Mouse (Mus musculus) lung, postnatal 25 days (tissue): ENCODE measurements around the gene Six6.

Experiments used
- DNase-seq: peaks from one replicate; pipeline ENCODE4 v3.0.0; 2022; ENCODE audit warnings: low spot score

Gene Six6

DNA sequence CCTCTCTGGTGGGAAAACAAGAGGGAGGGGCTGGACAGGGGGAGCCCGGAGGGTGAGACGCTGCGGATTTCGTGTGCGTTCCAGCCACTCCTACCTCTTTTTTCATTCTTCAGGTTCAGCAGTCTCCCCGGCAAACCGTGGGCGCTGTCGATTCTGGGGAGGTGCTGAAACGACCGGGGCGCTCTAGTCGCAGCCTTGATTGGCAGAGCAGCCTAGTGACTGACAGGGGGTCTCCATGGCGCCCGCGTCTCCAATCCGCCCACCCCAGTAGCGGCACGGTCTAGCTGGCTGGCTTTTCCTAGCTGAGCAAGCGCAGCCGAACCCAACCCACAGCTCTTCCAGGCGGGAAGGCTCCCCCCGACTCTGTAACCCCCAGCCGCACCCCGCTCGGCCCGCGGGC is at the start of gene Six6:
TSS of gene Six6 (plus strand) at position 277 of the 400 bp plus-strand sequence.
- DNase-seq: no peak

DNA sequence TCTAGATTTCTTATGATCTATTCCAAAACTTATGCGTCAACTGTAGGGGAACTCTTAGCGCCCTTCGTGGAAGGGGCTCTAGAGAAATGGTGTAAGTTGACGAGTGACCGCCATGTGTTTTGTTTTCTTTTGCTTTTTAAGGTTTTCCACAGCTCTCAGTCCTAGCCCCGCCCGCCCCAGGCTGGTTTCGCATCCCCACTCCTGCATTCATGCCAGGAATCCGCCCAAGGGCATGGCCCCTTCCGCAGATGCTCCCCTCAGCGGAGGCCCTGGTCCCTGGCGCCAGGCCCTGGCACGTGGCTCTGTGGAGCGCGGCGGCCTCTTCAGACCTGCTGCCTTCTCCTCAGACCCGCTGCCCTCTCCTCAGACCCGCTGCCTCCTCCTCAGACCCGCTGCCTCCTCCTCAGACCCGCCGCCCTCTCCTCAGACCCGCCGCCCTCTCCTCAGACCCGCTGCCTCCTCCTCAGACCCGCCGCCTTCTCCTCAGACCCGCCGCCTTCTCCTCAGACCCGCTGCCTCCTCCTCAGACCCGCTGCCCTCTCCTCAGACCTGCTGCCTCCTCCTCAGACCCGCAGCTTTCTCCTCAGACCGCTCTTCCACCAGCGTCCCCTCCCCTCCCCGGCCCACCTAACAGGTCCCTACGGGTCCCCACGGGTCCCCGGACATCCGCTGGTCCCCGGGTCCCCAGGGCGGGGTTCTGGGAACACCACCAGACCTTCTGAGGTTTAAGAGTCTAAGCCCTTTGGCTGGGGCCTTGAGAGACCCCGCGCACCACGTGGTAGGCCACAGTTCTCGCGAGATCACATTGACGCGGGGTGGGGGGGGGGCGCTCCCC is 22.3 kb upstream of the Six6 start:
- no peak for DNase-seq

GRCm38 (mm10) chr12:72936751-72937150 is 2.9 kb upstream of the Six6 start:
- no peak for DNase-seq

DNA sequence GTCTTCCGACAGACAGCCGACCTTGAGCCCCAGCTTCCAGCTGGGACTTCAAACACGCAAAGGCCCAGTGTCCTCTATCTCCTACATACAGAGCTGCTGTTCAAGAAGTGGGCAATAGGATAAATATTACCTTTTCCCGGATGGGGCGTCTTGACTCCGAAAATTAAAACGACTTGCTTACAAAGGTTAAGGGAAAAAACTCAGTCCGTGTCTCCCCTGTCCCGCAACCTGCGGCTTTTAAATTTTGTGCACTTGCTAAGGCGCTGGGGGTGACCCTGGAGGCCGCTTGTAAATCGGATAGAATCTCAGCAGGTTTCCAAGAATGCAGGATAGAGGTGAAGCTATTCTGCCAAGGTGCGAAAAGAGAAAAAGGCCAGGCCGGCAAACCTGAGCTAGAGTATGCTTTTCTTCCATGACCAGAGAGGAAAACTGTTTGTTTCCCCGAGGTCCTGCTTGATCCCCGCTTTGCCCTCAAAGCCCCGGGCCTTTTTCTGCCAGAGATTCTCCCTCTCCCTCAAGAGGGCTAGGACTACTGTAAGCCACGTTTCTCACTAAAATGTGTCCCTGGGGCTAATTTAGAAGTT is 2.1 kb upstream of the Six6 start:
- no peak for DNase-seq

DNA sequence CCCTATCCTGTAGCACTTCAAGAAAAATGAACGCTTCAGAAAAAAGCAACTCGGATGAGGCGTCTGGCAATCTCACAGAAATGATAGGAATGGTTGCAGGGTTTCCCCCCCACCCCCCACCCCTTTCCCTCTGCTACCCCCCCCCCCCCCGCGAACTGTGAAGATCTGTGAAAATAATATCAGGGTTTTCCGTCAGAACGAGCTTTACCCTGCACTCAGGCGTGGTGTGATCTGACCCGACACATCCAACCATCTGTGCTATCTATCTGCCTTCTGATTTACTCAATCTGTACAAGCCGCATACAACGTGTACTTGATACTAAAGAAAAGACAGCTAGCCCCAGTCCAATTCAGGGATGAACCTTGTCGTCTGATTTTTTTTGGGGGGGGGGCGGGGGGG is 1.5 kb upstream of the Six6 start:
- no peak for DNase-seq

DNA sequence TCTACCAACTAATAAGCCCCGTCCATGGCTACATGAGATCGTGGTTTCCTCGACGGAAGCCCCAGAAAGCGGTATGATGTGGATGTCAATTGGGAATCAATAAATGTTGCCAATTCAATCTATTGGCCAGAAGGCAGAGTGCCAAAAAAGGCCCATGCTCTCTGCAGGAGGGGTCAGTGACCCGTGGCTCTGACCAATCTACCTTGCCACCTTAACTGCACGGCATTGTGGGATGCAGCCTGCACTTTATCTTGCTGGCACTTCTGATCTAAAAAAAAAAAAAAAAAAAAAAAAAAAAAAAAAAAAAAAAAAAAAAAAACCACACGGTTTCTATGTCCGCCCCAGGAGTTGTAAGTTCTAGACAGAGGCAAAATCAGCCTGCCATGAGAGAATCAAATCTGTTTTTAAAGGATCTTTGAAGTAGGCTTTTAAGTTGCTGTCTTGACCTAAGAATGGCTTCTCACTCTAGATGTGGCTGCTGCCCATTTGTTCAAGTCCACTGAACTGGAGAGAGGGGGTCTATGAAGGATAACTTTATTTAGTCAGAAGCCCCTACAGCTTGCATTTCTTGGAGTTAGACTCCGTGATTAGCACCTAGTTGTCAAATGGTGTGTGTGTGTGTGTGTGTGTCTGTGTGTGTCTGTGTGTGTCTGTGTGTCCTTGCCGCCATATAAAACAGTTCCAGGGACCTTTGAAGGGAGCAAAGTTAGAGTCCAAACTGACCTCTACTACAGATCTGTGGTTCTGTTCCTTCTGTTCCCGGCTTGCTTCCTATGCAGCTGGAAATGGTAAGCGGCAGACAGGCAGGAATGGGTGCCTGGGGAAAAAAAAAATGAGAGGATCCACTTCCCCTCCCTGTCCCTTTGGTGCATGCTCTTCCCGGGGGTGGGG is 847 bp upstream of the Six6 start:
- DNase-seq: no peak

DNA sequence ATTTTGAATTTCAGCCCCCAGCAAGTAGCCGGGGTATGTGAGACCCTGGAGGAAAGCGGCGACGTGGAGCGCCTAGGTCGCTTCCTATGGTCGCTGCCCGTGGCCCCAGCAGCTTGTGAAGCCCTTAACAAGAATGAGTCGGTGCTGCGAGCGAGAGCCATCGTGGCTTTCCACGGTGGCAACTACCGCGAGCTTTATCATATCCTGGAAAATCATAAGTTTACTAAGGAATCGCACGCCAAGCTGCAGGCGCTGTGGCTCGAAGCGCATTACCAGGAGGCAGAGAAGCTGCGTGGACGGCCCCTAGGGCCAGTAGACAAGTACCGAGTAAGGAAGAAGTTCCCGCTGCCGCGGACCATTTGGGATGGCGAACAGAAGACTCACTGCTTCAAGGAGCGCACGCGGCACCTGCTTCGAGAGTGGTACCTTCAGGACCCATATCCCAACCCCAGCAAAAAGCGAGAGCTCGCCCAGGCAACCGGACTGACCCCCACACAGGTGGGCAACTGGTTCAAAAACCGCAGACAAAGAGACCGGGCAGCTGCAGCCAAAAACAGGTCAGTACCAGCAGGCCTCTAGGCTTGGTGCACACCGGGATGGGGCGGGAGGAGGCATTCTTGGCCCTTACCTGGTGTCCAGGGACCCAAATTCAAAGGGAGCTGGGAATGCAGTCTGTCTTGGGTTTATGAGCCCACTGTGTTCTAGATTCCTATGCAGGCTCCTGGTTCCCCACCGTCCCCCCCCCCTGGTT is 554 bp downstream of the Six6 start, which contains the start of gene 4930447C04Rik:
TSS of gene 4930447C04Rik (minus strand) at position 704 of the 751 bp plus-strand sequence.
- DNase-seq: no peak

DNA sequence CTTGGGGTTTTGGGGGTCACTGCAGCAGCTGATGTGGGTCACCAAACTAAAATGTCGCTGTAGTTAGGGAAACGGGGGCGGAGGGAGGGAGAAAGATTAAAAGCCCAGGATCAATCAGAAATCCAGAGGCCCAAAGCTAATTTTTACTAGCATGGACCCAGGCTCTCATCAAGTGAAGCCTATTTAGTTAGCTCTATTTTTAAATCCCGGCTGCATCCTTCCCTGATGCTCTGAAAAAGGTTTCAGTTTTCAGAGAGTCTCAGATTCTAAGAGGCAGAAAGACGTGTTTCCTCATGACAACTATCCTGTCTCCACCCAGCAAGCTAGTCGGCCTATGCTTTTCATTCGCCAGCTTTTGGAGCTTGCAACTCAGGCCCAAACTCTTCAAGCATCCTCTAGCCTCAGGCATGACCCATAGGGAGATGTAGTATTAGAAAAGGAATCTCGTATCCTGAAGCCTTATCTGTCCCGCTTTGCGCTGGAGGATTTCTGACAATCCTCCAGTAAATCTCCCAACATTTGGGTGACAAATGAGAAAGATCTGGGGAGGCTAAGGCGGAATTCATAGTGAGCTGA is 1.2 kb downstream of the Six6 start:
- DNase-seq: no peak

DNA sequence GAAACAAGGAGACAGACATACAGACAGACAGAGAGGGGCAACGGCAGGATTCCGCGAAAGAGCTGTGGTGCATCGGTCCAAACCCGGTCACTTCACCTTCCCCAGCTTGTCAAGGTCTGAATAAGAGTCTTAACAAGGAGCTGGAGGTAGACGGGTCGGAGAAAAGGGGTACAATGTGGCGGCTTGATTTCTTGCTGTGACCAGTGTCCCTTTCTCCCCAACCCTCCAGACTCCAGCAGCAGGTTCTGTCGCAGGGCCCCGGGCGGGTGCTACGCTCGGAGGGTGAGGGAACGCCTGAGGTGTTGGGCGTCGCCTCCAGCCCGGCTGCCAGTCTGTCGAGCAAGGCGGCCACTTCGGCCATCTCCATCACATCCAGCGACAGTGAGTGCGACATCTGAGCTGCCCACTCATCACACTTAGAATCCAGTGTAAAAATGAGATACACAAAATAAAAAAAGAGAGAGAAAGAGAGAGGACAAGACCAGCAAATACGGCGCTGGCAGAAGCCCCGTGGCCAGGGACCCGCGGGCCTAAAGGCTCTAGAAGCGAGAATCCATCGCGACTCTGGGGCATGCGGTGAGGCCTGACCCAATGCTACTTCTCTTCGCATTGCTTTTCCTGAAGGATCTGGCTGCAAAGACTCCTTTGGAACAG is 1.8 kb downstream of the Six6 start:
- DNase-seq: no peak

DNA sequence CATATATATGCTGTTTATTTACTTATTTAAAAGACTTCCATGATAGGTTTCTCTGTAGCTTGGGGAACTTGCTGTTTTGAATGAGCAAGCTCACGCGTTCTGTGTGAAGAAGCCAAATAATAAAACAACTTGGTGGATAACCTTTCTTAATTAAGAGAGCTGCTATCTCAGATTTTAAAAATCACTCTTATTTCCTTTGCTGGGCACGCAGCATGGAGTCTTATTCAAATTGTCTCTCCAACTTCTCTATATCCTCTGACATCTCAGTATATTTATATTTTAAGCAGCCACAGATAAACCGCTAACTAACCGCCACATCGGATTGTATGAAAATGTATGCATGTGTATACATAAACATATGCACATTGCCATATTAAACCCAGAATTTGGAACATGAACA is 2.5 kb downstream of the Six6 start:
- no peak for DNase-seq

- no peak for DNase-seq
These were observed 4.0 kb downstream of the Six6 start for GRCm38 (mm10) chr12:72943574-72944110.

DNA sequence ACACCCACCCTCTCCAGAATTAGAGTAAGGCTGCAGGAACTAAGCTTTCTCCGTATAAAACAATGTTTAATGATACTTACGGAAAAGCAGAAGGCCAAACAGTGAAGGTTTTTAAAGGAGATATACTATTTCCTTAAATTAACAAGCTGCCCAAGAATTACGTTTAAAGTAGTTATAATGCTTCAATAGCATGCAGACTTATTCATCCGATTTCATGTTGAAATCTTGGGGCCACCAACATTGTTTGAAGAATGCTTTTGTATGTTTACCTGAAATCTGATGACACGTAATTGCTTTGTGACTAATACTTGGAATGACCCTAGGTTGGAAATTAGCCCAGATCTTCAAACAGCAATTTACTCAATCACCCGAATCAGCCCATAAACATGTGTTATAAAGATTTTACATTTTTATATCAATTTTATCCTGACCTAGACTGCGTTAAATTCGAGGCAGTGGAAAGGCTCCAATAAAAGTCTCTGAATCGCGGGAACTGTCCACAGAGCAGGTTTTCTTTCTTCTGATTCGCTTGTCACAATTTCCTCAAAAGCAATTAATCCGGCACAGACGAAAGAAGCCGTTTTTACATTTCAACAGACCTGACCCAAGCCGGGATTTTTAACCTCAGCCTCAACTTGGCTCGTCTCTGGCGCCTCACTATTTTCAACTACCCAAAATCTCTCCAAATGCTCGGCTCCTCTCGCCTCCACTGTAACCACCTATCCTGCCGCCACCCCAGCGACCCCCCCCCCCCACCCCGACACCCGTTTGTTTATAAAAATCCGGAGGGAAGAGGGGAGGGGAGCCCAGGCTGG is 4.9 kb downstream of the Six6 start:
- no peak for DNase-seq

- no peak for DNase-seq
These were observed 5.8 kb downstream of the Six6 start for GRCm38 (mm10) chr12:72945301-72946063.

GRCm38 (mm10) chr12:72946064-72946395 is 6.3 kb downstream of the Six6 start:
- DNase-seq: no peak

DNA sequence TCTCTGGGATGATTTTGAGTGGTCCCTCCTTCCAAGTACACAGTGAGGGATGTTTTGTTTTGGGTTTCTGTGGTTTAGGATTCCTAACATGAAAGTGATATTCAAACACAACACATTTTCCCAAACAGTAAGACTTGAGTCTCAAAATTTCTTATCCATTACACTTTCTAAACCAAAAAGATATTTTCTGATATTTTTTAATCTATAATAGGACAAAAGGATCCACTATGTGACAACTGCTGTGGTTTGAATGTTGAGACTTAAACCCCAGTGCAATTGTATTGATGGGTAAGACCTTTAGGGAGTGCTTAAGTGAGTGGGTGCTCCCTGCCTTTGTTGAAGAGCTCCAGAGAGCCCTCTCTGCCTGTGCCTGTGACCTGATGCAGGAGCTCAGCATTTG is 7.1 kb downstream of the Six6 start:
- DNase-seq: no peak

DNA sequence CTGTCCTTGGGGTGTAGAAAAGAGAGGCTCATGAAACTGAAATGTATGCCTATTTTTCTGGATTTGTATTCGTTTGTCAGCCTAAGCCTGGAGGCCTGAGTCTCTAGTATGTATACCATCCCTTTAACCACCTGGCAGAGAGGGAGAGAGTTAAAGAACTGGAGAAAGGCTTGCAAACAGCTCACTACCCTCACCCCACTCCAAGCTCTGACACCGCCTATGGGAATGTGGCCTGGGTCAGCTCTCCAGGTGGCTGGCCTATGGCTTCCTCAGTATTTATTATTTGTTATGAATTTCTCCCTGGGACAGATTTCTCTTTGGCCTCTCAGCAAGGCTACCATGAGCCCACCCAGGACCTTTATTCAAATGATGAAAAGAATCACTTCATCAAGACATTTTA is 7.6 kb downstream of the Six6 start:
- no peak for DNase-seq

DNA sequence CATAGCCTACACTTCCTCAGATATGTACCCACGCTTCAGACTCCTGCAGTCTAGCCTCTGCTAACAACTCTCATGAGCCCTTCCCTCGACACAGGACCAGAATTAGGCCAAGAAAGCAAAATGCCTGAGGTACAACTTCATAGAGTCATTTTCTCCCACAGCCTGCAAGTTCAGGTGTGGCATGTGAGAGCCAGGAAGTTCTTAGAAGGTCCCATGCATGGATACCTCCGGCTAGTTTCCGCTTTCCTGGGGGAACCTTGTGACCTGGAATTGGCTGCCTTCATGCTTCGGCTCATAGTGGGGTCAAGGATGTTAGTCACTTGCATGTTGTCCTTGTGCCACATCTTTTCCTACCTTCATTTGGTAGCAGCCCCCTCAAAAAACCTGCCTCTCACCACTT is 13.4 kb downstream of the Six6 start:
- no peak for DNase-seq

GRCm38 (mm10) chr12:72953858-72954257 is 14.2 kb downstream of the Six6 start:
- DNase-seq: no peak

GRCm38 (mm10) chr12:72954906-72955305 is 15.2 kb downstream of the Six6 start:
- DNase-seq: peak; percentile 2
